Mouse (Mus musculus) kidney, embryonic 16.5 days (tissue): ENCODE results near the gene Nicn1. TPM values are rescaled to one million over a fixed set of nuclear protein-coding genes. Genes with fewer than 3 reads are reported as not detected.

Experiments
- ATAC-seq: fragments of 200-750 bp; cut with Nextera tagmentation; 2 replicates; pipeline ENCODE4 v1.8.0; 2017; ENCODE audit warnings: moderate TSS enrichment; ENCODE audit not compliant: low FRiP score, low TSS enrichment
- H3K27ac ChIP-seq: fragments of 300-500 bp; sonication (generic); 2 replicates; pipeline ENCODE4 v1.5.1; 2014; ENCODE audit warnings: low read length
- H3K27me3 ChIP-seq: fragments of 300-500 bp; sonication (generic); 2 replicates; pipeline ENCODE4 v1.6.1; 2014; ENCODE audit warnings: low read length, control low read depth, mixed read lengths; ENCODE audit not compliant: insufficient read depth
- H3K36me3 ChIP-seq: fragments of 300-500 bp; sonication (generic); 2 replicates; pipeline ENCODE4 v1.6.1; 2014; ENCODE audit warnings: low read length, control low read depth, mixed read lengths; ENCODE audit not compliant: insufficient read depth
- H3K4me1 ChIP-seq: fragments of 300-500 bp; sonication (generic); 2 replicates; pipeline ENCODE4 v1.6.1; 2014; ENCODE audit warnings: low read length, control low read depth, mixed read lengths; ENCODE audit not compliant: insufficient read depth
- H3K4me2 ChIP-seq: fragments of 300-500 bp; sonication (generic); replicated peaks from 2 replicates; pipeline ENCODE4 v1.6.1; 2014; ENCODE audit warnings: low read depth, low read length
- H3K4me3 ChIP-seq: fragments of 300-500 bp; sonication (generic); 2 replicates; pipeline ENCODE4 v1.5.1; 2014; ENCODE audit warnings: mild to moderate bottlenecking, low read length
- H3K9ac ChIP-seq: fragments of 300-500 bp; sonication (generic); replicated peaks from 2 replicates; pipeline ENCODE4 v1.6.1; 2014; ENCODE audit warnings: low read length
- H3K9me3 ChIP-seq: fragments of 300-500 bp; sonication (generic); 2 replicates; pipeline ENCODE4 v1.6.1; 2016; ENCODE audit warnings: low read length, control low read depth
- WGBS: fragments of 180-500 bp; shearing (Covaris S2); extraction: QIAGEN DNeasy Blood & Tissue Kit; methylation state at CpG from one replicate; pipeline ENCODE4 v1.1.7; 2014; 5-methylcytosine and 5-hydroxymethylcytosine counted together
- polyA plus RNA-seq: library from polyadenylated mRNA; unstranded; fragments of >200 nt; fragmentation: Nextera tagmentation; extraction: Ambion mirVana; gene quantifications from 2 replicates; pipeline ENCODE4 v1.2.1, GENCODE M21; 2015

The Nicn1 gene
- 37.2 and 45.5 TPM in 2 replicates for polyA plus RNA-seq

DNA sequence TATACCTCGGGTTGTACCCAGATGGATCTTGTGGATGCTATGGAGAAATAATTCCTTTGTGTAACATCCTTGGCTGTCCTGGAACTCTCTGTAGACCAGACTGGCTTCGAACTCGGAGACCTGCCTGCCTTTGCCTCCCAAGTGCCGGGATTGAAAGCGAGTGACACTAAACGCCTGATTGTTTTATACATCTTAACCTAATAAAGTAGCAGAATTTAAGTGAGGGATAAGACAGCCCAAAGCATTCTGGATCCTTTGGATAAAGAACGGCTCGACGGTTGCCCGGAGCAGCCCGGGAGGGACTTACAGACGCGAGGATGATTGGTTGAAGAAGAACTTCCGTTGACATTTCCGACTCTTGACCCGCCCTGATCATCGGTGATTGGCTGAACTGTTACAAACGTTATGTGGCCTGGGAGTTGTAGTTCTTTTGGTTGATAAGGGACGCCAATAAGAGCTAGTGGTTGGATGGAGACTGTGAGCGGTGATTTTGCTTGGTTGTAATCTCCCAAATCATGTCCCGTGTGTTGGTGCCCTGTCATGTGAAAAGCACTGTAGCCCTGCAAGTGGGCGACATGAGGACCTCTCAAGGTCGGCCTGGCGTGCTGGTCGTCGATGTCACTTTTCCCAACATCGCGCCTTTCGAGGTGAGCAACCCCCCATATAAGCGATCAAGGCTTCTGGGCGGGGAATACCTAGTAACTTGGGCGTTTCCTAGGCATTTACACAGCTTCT lies at the start of gene Nicn1:
TSS of gene Nicn1 (plus strand) at position 414 of the 735 bp plus-strand sequence.
- Histone ChIP-seq H3K36me3 (peaks cover 7% of the 10 kb centered on the region; the same call in 1 of the 2 replicates), H3K9me3 (no peaks in the 10 kb centered on the region), H3K4me3 (peak within 1 kb of the TSS; percentile 57), H3K27ac (peak within 1 kb of the TSS; percentile 81), H3K9ac (peak within 1 kb of the TSS; percentile 76), H3K27me3 (no peaks in the 10 kb centered on the region), H3K4me1 (0 out of 2 replicates have a peak, but pooled peaks cover 3% of the 10 kb centered on the region), H3K4me2 (peak within 1 kb of the TSS; percentile 73)
- peak; percentile 98 for ATAC-seq
- WGBS = under 1% methylated on average over 32 of the region's 32 CpGs

DNA sequence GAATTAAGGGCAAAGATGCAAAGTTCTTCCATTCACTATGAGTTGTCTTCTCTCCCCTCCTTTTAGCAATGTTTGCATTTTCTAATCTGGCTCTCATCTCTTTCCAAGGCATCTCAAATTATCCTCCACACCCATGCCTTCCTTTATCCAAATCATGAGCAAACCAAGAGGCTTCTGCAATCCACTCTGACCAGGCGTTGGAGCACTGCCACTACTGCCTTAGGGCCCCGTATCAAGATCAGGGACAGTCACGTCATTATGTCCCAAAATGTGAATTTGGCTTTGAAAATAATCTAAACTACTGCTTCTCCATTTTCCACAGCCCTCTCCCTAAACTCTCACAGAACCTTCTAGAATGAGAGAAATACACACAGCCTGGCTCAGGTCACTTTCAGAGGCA lies 45.7 kb upstream of the Nicn1 start:
- Histone ChIP-seq H3K9me3 (no peaks in the 10 kb centered on the region), H3K36me3 (peaks cover 15% of the 10 kb centered on the region), H3K27me3 (no peaks in the 10 kb centered on the region), H3K27ac (no peak overlapping the region), H3K9ac (no peak overlapping the region), H3K4me2 (no peak overlapping the region), H3K4me3 (no peak overlapping the region), H3K4me1 (peaks cover 8% of the 10 kb centered on the region)
- WGBS = 92% methylated on average over 3 of the region's 3 CpGs
- ATAC-seq = no peak

DNA sequence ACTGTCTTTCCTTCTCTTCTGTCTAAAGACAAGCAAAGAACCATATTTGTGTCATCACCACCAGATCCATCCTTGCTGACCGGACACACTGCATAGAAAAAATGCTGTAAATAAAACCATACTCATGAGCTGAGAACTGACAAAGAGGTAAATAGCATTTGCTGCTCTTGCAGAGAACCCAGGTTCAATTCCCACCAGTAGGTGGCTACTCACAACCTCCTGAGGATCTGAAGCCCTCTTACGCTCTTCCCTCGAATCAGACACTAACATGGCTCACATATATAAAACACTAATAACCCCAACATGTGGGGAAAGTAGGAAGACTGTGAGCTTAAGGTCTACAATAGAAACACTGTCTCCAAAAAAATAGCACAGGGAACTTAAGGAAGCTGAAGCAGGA lies 45.2 kb upstream of the Nicn1 start:
- H3K27me3 ChIP-seq = no peaks in the 10 kb centered on the region
- ATAC-seq = no peak
- H3K36me3 ChIP-seq = peaks cover 15% of the 10 kb centered on the region
- H3K4me3 ChIP-seq = no peak overlapping the region
- no peak overlapping the region for H3K27ac ChIP-seq
- peaks cover 4% of the 10 kb centered on the region for H3K4me1 ChIP-seq
- no peaks in the 10 kb centered on the region for H3K9me3 ChIP-seq
- H3K4me2 ChIP-seq = no peak overlapping the region
- 64% methylated on average over 3 of the region's 3 CpGs for WGBS
- H3K9ac ChIP-seq = no peak overlapping the region

DNA sequence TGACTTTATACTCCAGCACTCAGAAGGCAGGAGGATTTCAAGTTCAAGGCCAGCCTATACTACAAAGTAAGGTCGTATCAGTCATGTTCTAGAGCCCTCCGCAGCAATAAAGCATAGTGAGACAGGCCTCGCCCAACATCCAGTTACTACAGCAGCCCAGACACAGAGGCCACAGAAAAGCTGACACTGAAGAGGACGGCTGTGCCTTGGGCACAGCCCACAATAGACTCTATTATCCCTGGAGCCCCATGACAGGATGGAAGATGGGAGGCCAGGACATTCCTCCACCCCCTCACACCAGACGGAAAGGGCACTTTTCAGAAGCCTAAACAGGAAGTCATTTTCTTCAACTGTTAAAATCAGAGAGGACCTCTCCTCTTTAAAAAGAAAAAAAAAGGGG lies 41.3 kb upstream of the Nicn1 start:
- H3K9me3 ChIP-seq = no peaks in the 10 kb centered on the region
- 44% methylated on average over 5 of the region's 5 CpGs for WGBS
- H3K4me3 ChIP-seq = no peak overlapping the region
- no peaks in the 10 kb centered on the region for H3K27me3 ChIP-seq
- no peak for ATAC-seq
- H3K9ac ChIP-seq = no peak overlapping the region
- peaks cover 22% of the 10 kb centered on the region for H3K36me3 ChIP-seq
- no peak overlapping the region for H3K4me2 ChIP-seq
- H3K4me1 ChIP-seq = no peaks in the 10 kb centered on the region
- H3K27ac ChIP-seq = no peak overlapping the region

DNA sequence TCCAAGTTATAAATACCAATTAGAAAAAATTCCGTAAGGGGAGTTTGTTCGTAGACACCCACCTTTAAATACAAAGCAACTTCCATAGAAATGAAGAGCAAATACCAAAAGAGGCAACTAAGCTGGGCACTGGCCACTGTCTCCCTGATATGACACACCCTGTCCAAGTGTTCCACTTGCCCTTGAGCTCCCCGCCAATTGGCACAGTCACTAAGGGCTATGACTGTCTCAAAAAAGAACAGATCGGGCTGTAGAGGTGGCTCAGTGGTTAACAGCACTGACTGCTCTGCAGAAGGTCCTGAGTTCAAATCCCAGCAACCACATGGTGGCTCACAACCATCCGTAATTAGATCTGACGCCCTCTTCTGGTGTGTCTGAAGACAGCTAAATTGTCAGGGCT lies 38.4 kb upstream of the Nicn1 start:
- no peaks in the 10 kb centered on the region for H3K9me3 ChIP-seq
- H3K9ac ChIP-seq = no peak overlapping the region
- no peak overlapping the region for H3K4me3 ChIP-seq
- no peak overlapping the region for H3K27ac ChIP-seq
- 96% methylated on average over 6 of the region's 6 CpGs for WGBS
- H3K4me2 ChIP-seq = no peak overlapping the region
- H3K4me1 ChIP-seq = no peaks in the 10 kb centered on the region
- ATAC-seq = no peak
- no peaks in the 10 kb centered on the region for H3K27me3 ChIP-seq
- H3K36me3 ChIP-seq = peaks cover 18% of the 10 kb centered on the region

DNA sequence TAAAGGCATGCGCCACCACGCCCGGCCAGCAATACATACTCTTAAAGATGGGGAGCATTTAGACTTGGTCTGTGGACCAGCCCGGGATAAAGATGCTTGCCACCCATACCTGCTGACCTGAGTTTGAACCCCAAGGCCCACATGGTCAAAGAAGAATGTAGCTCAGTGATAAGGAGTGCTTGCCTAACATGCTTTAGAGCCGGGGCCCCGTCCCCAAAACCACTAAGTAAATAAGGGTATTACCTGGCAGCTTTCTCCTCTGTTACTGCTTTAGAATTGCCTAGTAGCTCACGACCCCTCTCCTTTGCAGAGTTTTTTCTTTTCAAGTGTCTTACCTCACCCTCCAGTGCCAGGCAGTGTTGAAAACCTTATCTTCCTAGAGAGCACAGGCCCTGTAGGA lies 37.5 kb upstream of the Nicn1 start:
- no peak overlapping the region for H3K9ac ChIP-seq
- H3K4me1 ChIP-seq = no peaks in the 10 kb centered on the region
- no peak for ATAC-seq

DNA sequence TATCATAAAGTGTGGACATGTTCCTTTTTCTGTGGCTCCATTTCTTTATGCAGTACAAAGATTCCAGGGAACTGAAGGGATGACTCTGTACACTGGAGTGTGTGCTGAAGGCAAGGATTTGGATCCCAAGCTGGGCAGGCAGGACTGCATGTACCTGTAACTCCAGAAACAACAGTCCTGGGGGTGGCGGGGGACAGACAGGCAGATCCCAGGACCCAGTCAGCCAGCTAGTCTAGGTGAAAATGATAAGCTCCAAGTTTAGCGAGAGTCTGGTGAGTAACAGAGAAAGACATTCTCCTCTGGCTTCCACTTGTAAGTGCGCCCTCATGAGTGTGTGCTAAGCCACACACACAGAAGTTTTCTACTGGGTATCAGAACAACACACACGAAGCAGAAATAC lies 29.7 kb upstream of the Nicn1 start:
- no peak overlapping the region for H3K4me3 ChIP-seq
- no peaks in the 10 kb centered on the region for H3K9me3 ChIP-seq
- H3K4me1 ChIP-seq = peaks cover 33% of the 10 kb centered on the region
- WGBS = 85% methylated on average over 4 of the region's 4 CpGs
- H3K4me2 ChIP-seq = 0 out of 2 replicates have a peak overlapping the region, but pooled peaks have one; percentile 66
- H3K36me3 ChIP-seq = no peaks in the 10 kb centered on the region
- no peak overlapping the region for H3K27ac ChIP-seq
- H3K9ac ChIP-seq = no peak overlapping the region
- no peak for ATAC-seq
- no peaks in the 10 kb centered on the region for H3K27me3 ChIP-seq

More for the DNA sequence above, 37.5 kb upstream of the Nicn1 start:
- Histone ChIP-seq H3K9me3 (no peaks in the 10 kb centered on the region), H3K36me3 (peaks cover 18% of the 10 kb centered on the region), H3K4me2 (no peak overlapping the region), H3K27ac (no peak overlapping the region), H3K27me3 (no peaks in the 10 kb centered on the region), H3K4me3 (no peak overlapping the region)
- 98% methylated on average over 7 of the region's 7 CpGs for WGBS

DNA sequence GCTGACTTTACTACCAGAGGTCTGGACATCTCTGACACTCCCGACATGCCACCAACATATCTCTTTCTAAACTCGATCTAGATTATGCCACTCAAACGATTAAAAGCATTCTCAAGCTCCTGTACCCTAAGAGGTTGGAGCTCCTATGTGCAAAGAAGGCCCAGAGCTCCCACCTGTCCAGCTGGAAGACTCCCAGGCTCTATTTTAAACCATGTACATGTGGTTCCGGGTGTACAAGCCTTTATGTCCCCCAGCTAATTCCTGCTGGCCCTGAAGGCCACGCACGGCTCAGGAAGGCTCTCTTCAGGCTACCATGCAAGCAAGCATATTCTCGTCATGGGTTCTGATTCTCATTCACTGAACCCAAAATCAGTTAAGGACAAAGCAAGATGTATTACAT lies 28.4 kb upstream of the Nicn1 start:
- no peaks in the 10 kb centered on the region for H3K27me3 ChIP-seq
- peaks cover 33% of the 10 kb centered on the region for H3K4me1 ChIP-seq
- no peaks in the 10 kb centered on the region for H3K36me3 ChIP-seq
- H3K27ac ChIP-seq = peak overlapping the region; percentile 94
- no peaks in the 10 kb centered on the region for H3K9me3 ChIP-seq
- ATAC-seq = no peak
- 49% methylated on average over 7 of the region's 7 CpGs for WGBS
- peak overlapping the region; percentile 91 for H3K4me3 ChIP-seq
- peak overlapping the region; percentile 66 for H3K4me2 ChIP-seq
- H3K9ac ChIP-seq = peak overlapping the region; percentile 93

DNA sequence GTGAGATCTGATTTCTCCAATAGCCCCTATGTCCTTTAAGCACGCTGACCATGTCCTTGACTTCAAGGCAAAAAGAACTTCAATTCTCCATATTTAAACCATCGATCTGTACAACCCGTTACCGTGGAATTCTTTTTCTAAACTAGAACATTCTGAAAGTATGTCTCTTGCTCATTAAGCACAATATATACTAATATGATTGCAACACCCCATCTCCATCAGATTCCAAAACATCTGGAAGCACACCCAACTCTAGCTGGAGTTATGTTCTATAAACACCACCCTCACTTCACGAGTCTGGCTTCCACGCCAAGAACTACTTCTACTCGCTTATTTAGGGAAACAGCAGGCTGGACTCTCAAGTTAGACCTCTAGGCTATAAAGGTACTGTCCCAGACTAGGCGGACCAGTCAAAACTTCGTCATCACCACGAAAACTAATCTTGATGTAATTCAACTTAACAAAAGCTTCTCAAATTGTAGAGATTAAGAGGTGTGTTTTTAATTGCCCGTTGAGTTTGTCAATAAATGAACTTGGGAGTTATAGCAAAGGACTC lies 27.7 kb upstream of the Nicn1 start:
- Histone ChIP-seq H3K27me3 (no peaks in the 10 kb centered on the region), H3K4me2 (peak overlapping the region; percentile 66), H3K36me3 (no peaks in the 10 kb centered on the region), H3K9me3 (no peaks in the 10 kb centered on the region), H3K9ac (peak overlapping the region; percentile 93), H3K4me3 (peak overlapping the region; percentile 91), H3K4me1 (peaks cover 33% of the 10 kb centered on the region), H3K27ac (peak overlapping the region; percentile 94)
- ATAC-seq = no peak
- WGBS = 31% methylated on average over 11 of the region's 11 CpGs

DNA sequence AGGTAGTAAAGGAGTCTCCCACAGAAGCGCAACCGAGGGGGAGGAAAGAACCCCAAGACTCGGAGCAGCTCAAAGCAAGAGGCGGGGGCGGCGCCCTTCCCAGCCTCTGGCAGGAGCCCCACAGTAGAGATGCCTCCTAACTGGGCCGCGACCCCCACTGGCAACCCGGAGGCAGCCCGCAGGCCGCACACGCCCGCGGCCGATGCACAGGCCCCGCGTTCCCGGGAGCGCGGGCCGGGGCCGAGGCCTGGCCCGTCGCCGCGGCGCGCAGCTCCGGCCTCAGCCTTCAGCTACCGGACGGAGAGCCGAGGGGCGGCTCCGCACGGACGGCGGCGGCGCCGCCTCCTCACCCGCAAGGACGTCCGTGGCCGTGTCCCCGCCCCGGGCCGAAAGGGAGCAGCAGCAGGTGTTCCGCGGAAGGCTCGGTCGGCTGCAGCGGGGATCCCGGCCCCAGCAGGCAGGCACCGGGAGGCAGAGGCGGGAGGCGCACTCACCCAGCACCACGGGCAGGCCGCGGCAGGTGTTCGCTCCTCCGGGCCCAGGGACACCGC lies 27.0 kb upstream of the Nicn1 start:
- no peaks in the 10 kb centered on the region for H3K9me3 ChIP-seq
- peak overlapping the region; percentile 93 for H3K9ac ChIP-seq
- H3K27ac ChIP-seq = peak overlapping the region; percentile 94
- peak overlapping the region; percentile 91 for H3K4me3 ChIP-seq
- H3K36me3 ChIP-seq = no peaks in the 10 kb centered on the region
- peaks cover 33% of the 10 kb centered on the region for H3K4me1 ChIP-seq
- peak; percentile 53 for ATAC-seq
- H3K27me3 ChIP-seq = no peaks in the 10 kb centered on the region
- under 1% methylated on average over 60 of the region's 62 CpGs for WGBS
- H3K4me2 ChIP-seq = peak overlapping the region; percentile 66
